Mouse (Mus musculus) ZHBTc4 (cell line): ENCODE data around the gene Slc39a11.

ENCODE experiments used
- DNase-seq: peaks from one replicate; pipeline ENCODE4 v3.0.0-alpha.2; 2011; ENCODE audit warnings: low read depth, low spot score

Gene Slc39a11

GRCm38 (mm10) chr11:113667704-113668103 is 17.8 kb upstream of the Slc39a11 start:
- DNase-seq, result no peak

GRCm38 (mm10) chr11:113667122-113667521 is 17.2 kb upstream of the Slc39a11 start:
- DNase-seq, result no peak

GRCm38 (mm10) chr11:113666648-113667047 is 16.8 kb upstream of the Slc39a11 start:
- peak; percentile 75 for DNase-seq

GRCm38 (mm10) chr11:113666205-113666604 is 16.3 kb upstream of the Slc39a11 start:
- DNase-seq, result no peak

GRCm38 (mm10) chr11:113664279-113664678 is 14.4 kb upstream of the Slc39a11 start:
- no peak for DNase-seq

GRCm38 (mm10) chr11:113661835-113662351 is 12.0 kb upstream of the Slc39a11 start:
- no peak for DNase-seq

- DNase-seq, result no peak
Measured at GRCm38 (mm10) chr11:113660940-113661339, 11.1 kb upstream of the Slc39a11 start.

GRCm38 (mm10) chr11:113660213-113660612 is 10.3 kb upstream of the Slc39a11 start:
- DNase-seq, result peak; percentile 24

- DNase-seq, result no peak
Measured at GRCm38 (mm10) chr11:113658763-113659162, 8.9 kb upstream of the Slc39a11 start.

- DNase-seq, result no peak
Measured at GRCm38 (mm10) chr11:113658319-113658718, 8.4 kb upstream of the Slc39a11 start.

- no peak for DNase-seq
Measured at GRCm38 (mm10) chr11:113657221-113657620, 7.3 kb upstream of the Slc39a11 start.

- no peak for DNase-seq
Measured at GRCm38 (mm10) chr11:113656511-113656932, 6.6 kb upstream of the Slc39a11 start.

- DNase-seq, result no peak
Measured at GRCm38 (mm10) chr11:113654561-113655270, 4.8 kb upstream of the Slc39a11 start.

GRCm38 (mm10) chr11:113654105-113654504 is 4.2 kb upstream of the Slc39a11 start:
- no peak for DNase-seq

GRCm38 (mm10) chr11:113652516-113652915 is 2.6 kb upstream of the Slc39a11 start:
- no peak for DNase-seq

- peak; percentile 80 for DNase-seq
Measured at GRCm38 (mm10) chr11:113651907-113652273, 2.0 kb upstream of the Slc39a11 start.

GRCm38 (mm10) chr11:113651206-113651906 is 1.5 kb upstream of the Slc39a11 start:
- DNase-seq, result no peak

- DNase-seq, result no peak
Measured at GRCm38 (mm10) chr11:113648690-113649352, 1.1 kb downstream of the Slc39a11 start, which contains the start of gene Cog1. Gene Cog1, plus strand, starts transcription at chr11:113649169.

- peak; percentile 93 for DNase-seq
Measured at GRCm38 (mm10) chr11:113648152-113648551, 1.7 kb downstream of the Slc39a11 start.

GRCm38 (mm10) chr11:113645181-113645580 is 4.7 kb downstream of the Slc39a11 start:
- DNase-seq, result peak; percentile 46

- DNase-seq, result no peak
Measured at GRCm38 (mm10) chr11:113638680-113639079, 11.2 kb downstream of the Slc39a11 start.

GRCm38 (mm10) chr11:113634699-113635121 is 15.2 kb downstream of the Slc39a11 start:
- no peak for DNase-seq
